Mouse (Mus musculus) left cerebral cortex, postnatal 14 days (tissue): ENCODE results near the gene Chd2. TPM values are rescaled to one million over a fixed set of nuclear protein-coding genes. Genes with fewer than 3 reads are reported as not detected.
"Not testable (repeated sequence)": the region's sequence is repeated elsewhere in the genome, so short reads cannot be mapped to it uniquely, and the experiment has no call there.

ENCODE experiments used
- DNase-seq, 2 experiments: peaks; one replicate each; pipeline ENCODE4 v3.0.0; 2021 to 2022; ENCODE audit warnings: low spot score in 2 of 2, mixed read lengths in 1 of 2
- intact Hi-C: fragments of 180-260 bp; cut with DNase I; formaldehyde crosslinking; loops from one replicate; pipeline ENCODE4 v1.15.1; 2025
- long read RNA-seq, 2 experiments: library from polyadenylated mRNA; stranded (forward); transcript quantifications; one replicate each; pipeline ENCODE4 v2.0.0; 2021
- total RNA-seq, 2 experiments: library from RNA; stranded (reverse); gene quantifications; 2 replicates each; pipeline ENCODE4 v1.2.3; 2021

The Chd2 gene
- total RNA-seq, result 10 to 100 TPM; 39.0 to 43.9 TPM
- long read RNA-seq, experiment 1, partial matches to known transcripts, result 0 of 7 reads
- long read RNA-seq, experiment 1, other reads (novel, unspliced or antisense), result 7 of 7 reads
- long read RNA-seq, experiment 2, partial matches to known transcripts, result 0 of 5 reads
- long read RNA-seq, experiment 2, other reads (novel, unspliced or antisense), result 2 of 5 reads

- intact Hi-C loops, result loop anchor here (2.0 kb wide), 1 partner anchor 15 kb away; no protein-coding TSS in a partner anchor
- DNase-seq, result peak; percentile 67 to 76
Measured at GRCm38 (mm10) chr7:73541412-73542130, at the start of gene Chd2. Gene Chd2, minus strand, starts transcription at chr7:73541830.

DNA sequence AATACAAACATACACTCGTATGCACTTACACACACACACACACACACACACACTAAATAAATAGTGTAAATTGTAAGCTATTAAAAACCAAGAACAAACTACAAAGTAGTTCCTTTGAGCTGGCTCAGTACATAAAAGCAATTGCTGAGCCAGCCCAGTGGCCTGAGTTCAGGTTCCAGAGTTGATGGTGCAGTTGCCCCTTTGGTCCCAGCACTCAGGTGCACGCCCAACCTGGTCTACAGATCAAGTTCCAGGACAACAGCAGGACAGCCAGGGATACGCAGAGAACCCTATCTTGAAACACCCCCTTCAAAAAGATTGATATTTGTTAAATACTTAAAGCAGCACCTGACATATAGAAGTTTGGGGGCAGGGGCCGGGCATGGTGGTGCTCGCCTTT, 49.1 kb upstream of the Chd2 start:
- intact Hi-C loops, result no loop called here
- DNase-seq, result no peak

- peak; percentile 46 to 52 for DNase-seq
- intact Hi-C loops, result no loop called here
Measured at GRCm38 (mm10) chr7:73589208-73589771, 47.7 kb upstream of the Chd2 start.

GRCm38 (mm10) chr7:73588351-73588906, 46.8 kb upstream of the Chd2 start:
- intact Hi-C loops, result no loop called here
- DNase-seq, result peak in 1 of 2 experiments; percentile 40

DNA sequence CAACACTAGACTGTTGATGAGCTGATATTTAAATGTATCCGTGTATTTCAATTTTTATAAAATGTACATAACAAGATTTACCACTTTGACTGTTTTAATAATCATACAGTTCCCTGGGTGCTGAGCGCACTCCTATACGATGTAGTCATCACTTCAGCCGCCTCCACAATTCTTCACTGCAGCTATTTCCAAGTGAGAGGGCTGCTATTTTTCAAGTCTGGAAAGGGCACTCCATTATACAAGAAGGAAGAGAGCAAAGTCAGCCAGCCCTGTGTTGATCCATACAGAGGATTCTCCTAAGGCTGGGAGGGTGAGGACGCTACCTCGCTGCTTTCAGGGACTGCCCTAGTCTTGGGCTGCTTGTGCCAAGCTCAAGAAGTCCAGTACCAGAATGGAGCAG, 45.1 kb upstream of the Chd2 start:
- intact Hi-C loops, result no loop called here
- DNase-seq, result peak; percentile 65 to 78

DNA sequence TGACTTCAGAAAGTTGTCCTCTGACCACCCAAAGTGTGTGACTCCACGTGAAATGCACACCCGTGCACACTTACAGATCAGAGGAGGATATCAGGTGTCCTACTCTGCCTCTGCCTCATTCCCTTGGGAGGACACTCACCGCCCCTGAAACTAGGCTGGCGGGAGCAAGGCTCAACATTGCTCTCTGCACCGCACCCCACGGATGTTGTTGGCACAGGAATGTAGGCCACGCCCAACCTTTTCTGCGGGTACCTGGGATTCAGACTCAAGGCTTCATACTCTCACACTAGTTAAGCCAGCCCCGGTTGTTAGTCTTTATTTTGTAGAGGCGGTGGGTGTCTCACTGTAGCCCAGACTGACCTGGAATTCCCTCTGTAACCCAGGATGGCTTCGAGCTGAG, 44.6 kb upstream of the Chd2 start:
- intact Hi-C loops, result no loop called here
- DNase-seq, result no peak

- no peak for DNase-seq
- intact Hi-C loops, result no loop called here
Measured at GRCm38 (mm10) chr7:73585114-73586032, 43.7 kb upstream of the Chd2 start.

GRCm38 (mm10) chr7:73584009-73584995, 42.7 kb upstream of the Chd2 start:
- intact Hi-C loops, result no loop called here
- peak in 1 of 2 experiments; percentile 63 for DNase-seq

DNA sequence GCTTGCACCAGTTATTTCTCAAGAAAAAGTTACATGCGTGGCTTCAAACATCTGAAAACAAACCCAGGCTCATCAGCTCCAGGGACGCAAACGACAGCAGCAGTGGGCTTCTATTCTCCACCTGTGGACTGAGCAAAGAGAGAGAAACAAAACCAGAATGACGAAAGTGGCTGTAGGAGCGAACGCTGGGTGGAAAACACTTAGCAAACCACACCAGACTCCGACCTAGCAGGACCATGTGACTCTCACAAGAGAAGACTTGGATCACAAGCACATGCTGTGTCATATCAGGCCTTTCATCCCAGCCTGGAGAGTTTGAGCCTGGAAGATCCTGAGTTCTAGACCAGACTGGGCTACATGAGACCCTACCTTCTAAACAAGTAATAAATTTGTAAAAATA, 41.8 kb upstream of the Chd2 start:
- DNase-seq, result no peak
- intact Hi-C loops, result loop anchor here (2.0 kb wide), 1 partner anchor 25 kb away; no protein-coding TSS in a partner anchor

DNA sequence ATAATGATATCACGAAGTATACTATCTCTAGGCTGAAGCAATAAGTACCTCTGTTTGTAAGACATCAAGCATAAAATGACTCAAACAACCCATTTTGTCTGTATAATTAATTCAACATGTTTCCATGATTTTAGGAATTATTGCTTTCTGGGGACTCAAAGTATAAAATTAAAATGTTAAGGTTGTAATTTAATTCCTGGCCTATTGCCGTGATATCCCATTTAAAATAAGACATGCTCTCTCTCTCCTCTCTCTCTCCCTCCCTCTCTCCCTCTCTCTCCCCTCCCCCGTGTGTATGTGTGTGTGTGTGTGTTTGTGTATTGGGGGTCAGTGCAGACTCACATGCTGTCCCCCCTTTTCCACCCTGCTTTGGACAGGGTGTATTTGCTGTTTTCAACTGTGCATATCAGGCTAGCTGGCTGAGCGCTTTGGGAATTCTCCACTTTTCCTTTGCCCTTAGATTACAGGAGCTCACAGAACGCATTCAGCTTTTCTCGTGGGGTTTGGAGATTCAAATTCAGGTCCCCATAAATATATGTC, 40.3 kb upstream of the Chd2 start:
- intact Hi-C loops, result loop anchor here (2.0 kb wide), 1 partner anchor 23 kb away; no protein-coding TSS in a partner anchor
- DNase-seq, result no peak

GRCm38 (mm10) chr7:73579072-73579731, 37.6 kb upstream of the Chd2 start:
- DNase-seq, result no peak
- intact Hi-C loops, result no loop called here

DNA sequence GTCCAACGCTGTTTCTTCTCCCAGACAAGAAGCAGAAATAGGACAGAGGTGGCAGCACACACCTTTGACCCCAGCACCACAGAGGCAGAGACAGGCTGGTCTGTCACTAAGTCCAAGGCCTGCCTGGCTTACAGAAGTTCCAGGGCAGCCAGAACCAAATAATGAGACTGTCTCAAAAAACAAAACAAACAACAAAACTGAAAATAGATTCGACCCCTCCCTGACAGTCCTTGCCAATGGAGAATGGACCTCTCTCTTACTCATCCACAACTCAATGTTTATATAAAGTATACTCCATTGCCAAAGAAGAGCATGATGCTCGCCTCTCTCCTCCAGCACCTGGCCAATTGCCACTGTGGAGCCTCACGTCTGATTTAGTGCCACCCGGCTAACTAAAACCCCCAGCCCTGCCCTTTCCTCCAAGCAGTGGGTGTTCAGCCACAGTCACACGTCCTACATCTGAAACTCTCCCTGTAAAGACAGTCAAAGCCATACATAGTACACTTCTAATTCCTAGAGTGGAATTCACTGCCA, 36.3 kb upstream of the Chd2 start:
- intact Hi-C loops, result no loop called here
- DNase-seq, result no peak

DNA sequence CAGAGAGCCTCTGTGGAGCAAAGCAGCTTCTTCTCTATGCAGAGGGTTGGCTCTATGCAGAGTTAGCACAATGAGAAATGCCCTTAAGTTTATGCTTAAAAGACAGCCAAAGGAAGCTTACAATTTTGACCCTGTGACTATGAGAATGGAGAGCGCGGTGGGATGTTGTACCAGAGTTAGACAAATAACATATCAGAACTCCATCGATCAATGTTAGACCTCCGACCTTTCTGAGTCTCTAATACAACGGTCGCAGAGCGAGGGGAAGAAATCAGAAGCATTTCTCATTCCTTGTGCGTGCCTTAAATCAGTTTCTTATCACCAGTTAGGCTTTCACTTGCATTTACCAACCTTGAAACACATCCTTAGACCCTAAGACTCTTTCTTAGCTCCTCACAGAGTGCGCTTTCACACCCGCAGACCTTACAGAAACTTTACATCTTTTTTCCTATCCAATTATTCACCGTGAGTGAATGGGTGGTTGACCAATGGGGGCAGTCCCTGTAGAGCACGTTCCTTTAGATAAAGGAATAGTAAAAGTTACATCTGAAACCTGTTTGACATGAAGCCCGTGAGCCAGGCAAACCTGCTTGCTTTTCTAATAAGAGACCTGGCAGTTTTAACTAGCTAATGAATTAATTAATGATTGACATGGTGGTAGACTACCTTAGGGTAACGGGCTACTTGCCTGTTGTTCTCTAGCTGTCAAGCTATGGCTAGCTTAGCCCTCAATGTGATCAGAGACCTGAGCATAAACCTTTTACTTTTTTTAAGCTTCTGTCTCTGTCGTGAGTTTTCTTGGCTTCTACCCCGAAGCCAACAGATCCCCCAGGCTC, 34.7 kb upstream of the Chd2 start:
- intact Hi-C loops, result no loop called here
- DNase-seq, result no peak

- intact Hi-C loops, result no loop called here
- no peak for DNase-seq
Measured at GRCm38 (mm10) chr7:73575257-73575656, 33.6 kb upstream of the Chd2 start.

- intact Hi-C loops, result not testable (repeated sequence)
Measured at GRCm38 (mm10) chr7:73574673-73575072, 33.0 kb upstream of the Chd2 start.

GRCm38 (mm10) chr7:73572571-73572970, 30.9 kb upstream of the Chd2 start:
- intact Hi-C loops, result no loop called here
- DNase-seq, result no peak

More at GRCm38 (mm10) chr7:73574673-73575072, 33.0 kb upstream of the Chd2 start:
- not testable (repeated sequence) for DNase-seq
